Comparison of ENCODE assay signal across 9 mouse cellular contexts in genomic region chrX:38179891-38180310, GRCm38 (mm10). TPM values are rescaled to one million over a fixed set of nuclear protein-coding genes. Genes with fewer than 3 reads are reported as not detected.
A peak's percentile ranks its signal among the peaks of the same experiment; 100 is the strongest.
DNase-seq lines count a peak whose midpoint lies in the region; ATAC-seq and TF ChIP-seq lines count a peak whose summit lies in the region.
"Not testable (repeated sequence)": the region's sequence is repeated elsewhere in the genome, so short reads cannot be mapped to it uniquely, and the experiment has no call there.
"Had no signal": no experiment of that assay in that cellular context is flagged by ENCODE, and none has a peak within 500 bp of the region (broad histone marks: within the 10 kb centered on the region; RNA-seq: fewer than 3 reads in every experiment).

No protein-coding gene starts in this region.

- not testable (repeated sequence) for TF ChIP-seq POLR2A in MEL (IDR thresholded peaks at IDR 0.05; ENCODE audit: control insufficient read depth in 1 of 2, insufficient read depth in 1 of 2, low read depth in 1 of 2, low read length in 2 of 2, poor library complexity in 1 of 2); olfactory bulb, adult 2 months (IDR thresholded peaks at IDR 0.05; ENCODE audit: insufficient read depth, low read depth, low read length)

- 38% methylated on average over 19 of the region's 19 CpGs for WGBS in hindbrain, embryonic 11.5 days
- 26% methylated on average over 19 of the region's 19 CpGs for WGBS in lung, embryonic 16.5 days
- whole genome bisulfite sequencing in olfactory bulb, adult 2 months: 29% methylated on average over 19 of the region's 19 CpGs

- not testable (repeated sequence) for H3K9ac ChIP-seq in MEL (ENCODE audit: control insufficient read depth, low read depth, low read length, poor library complexity, severe bottlenecking)
- 0 out of 2 replicates have a peak overlapping the region, but pooled peaks have one; percentile 23 for H3K9ac ChIP-seq in hindbrain, embryonic 11.5 days (ENCODE audit: low read depth, low read length)
- H3K9ac ChIP-seq in lung, embryonic 16.5 days (ENCODE audit: low read length): peak overlapping the region; percentile 45; the same call in 1 of the 2 replicates

- ATAC-seq in hindbrain, embryonic 11.5 days (ENCODE audit: low FRiP score): peak; percentile 79
- ATAC-seq in lung, embryonic 16.5 days (ENCODE audit: low read depth): peak; percentile 79

- not testable (repeated sequence) for TF ChIP-seq EP300 in MEL (IDR thresholded peaks at IDR 0.05; ENCODE audit: low read depth in 1 of 2, low read length in 2 of 2)

- H3K27me3 ChIP-seq in MEL (ENCODE audit: control insufficient read depth in 1 of 2, insufficient read depth in 2 of 2, low read length in 2 of 2); hindbrain, embryonic 11.5 days (ENCODE audit: control insufficient read depth, insufficient read depth, low read length); lung, embryonic 16.5 days (ENCODE audit: control insufficient read depth, insufficient read depth, low read depth, low read length): not testable (repeated sequence)

- peak; percentile 28 for DNase-seq in MEL (ENCODE audit: low read depth, low spot score)
- peak; percentile 45 for DNase-seq in cerebellum, adult 9-11 months
- DNase-seq in frontal cortex, adult 2 months (ENCODE audit: extremely low spot score in 1 of 2, low spot score in 1 of 2): peak; percentile 19 to 42
- peak; percentile 41 for DNase-seq in hindbrain, embryonic 11.5 days (ENCODE audit: low spot score)
- DNase-seq in layer of hippocampus, adult 9-11 months: peak; percentile 36
- DNase-seq in thymus, postnatal 10 days (ENCODE audit: low spot score in 2 of 2): peak; percentile 20 to 31

- H3K4me2 ChIP-seq in hindbrain, embryonic 11.5 days (replicated peaks; ENCODE audit: low read depth, low read length): peak overlapping the region; percentile 14; the same call in 1 of the 2 replicates
- H3K4me2 ChIP-seq in lung, embryonic 16.5 days (ENCODE audit: low read depth, low read length): peak overlapping the region; percentile 69

- not testable (repeated sequence) for H3K4me3 ChIP-seq in MEL (ENCODE audit: control insufficient read depth in 1 of 2, insufficient read depth in 1 of 2, low read depth in 2 of 2, low read length in 2 of 2)
- H3K4me3 ChIP-seq in hindbrain, embryonic 11.5 days (ENCODE audit: low read depth, low read length): peak overlapping the region; percentile 25; the same call in 1 of the 2 replicates
- peak overlapping the region; percentile 31 for H3K4me3 ChIP-seq in lung, embryonic 16.5 days (ENCODE audit: low read length)
- peak overlapping the region; percentile 35 for H3K4me3 ChIP-seq in olfactory bulb, adult 2 months (ENCODE audit: insufficient read depth, low read depth, low read length)

- not testable (repeated sequence) for H3K79me2 ChIP-seq in MEL (ENCODE audit: control insufficient read depth, insufficient read depth, low read length, poor library complexity)

- TF ChIP-seq RAD21 in MEL (IDR thresholded peaks at IDR 0.05; ENCODE audit: low read depth, low read length): peak; percentile 16

- H3K9me3 ChIP-seq in MEL (replicated peaks; ENCODE audit: insufficient read depth, low read length); hindbrain, embryonic 11.5 days (ENCODE audit: control insufficient read depth, low read length); lung, embryonic 16.5 days (ENCODE audit: control insufficient read depth, low read length): not testable (repeated sequence)

- H3K36me3 ChIP-seq in MEL (ENCODE audit: control insufficient read depth in 1 of 2, insufficient read depth in 2 of 2, low read length in 2 of 2); hindbrain, embryonic 11.5 days (ENCODE audit: control insufficient read depth, insufficient read depth, low read length); lung, embryonic 16.5 days (ENCODE audit: control insufficient read depth, insufficient read depth, low read length): not testable (repeated sequence)

- peak in 2 of 3 experiments; percentile 25 to 37; a peak in 3 of 6 replicates for TF ChIP-seq CTCF in MEL (IDR thresholded peaks at IDR 0.05 in 2 of 3, conservative IDR thresholded peaks at IDR 0.05 in 1 of 3; ENCODE audit: control insufficient read depth in 1 of 3, insufficient read depth in 1 of 3, low read depth in 2 of 3, low read length in 3 of 3, poor library complexity in 1 of 3, severe bottlenecking in 1 of 3)
- TF ChIP-seq CTCF in olfactory bulb, adult 2 months (IDR thresholded peaks at IDR 0.05; ENCODE audit: insufficient read depth, low read depth, low read length): not testable (repeated sequence)

- H3K27ac ChIP-seq in MEL (ENCODE audit: control insufficient read depth, low read depth, low read length); hindbrain, embryonic 11.5 days (ENCODE audit: low read depth, low read length); lung, embryonic 16.5 days (ENCODE audit: low read length); olfactory bulb, adult 2 months (ENCODE audit: insufficient read depth, low read depth, low read length): not testable (repeated sequence)

- H3K4me1 ChIP-seq in MEL (ENCODE audit: control insufficient read depth in 1 of 2, insufficient read depth in 2 of 2, low read length in 2 of 2); hindbrain, embryonic 11.5 days (replicated peaks; ENCODE audit: control insufficient read depth, insufficient read depth, low read length); lung, embryonic 16.5 days (replicated peaks; ENCODE audit: control insufficient read depth, insufficient read depth, low read length); olfactory bulb, adult 2 months (ENCODE audit: control insufficient read depth, insufficient read depth, low read length): not testable (repeated sequence)

TF ChIP-seq in MEL, 35 proteins besides CTCF, POLR2A, EP300 and RAD21:
- 0 out of 2 replicates have a peak, but pooled peaks have one; percentile 12 for TF ChIP-seq ZC3H11A (IDR thresholded peaks at IDR 0.05; ENCODE audit: low read depth, low read length)
- peak; percentile 12; the same call in 1 of the 2 replicates for TF ChIP-seq SMC3 (IDR thresholded peaks at IDR 0.05; ENCODE audit: low read depth, low read length)
TF ChIP-seq in MEL: peak in this region for 2; not testable (repeated sequence) for 33.

RNA-seq across cellular contexts. Expression of gene Zbtb33, which starts 9.7 kb away (rescaled TPM):
- 6.5 and 7.0 TPM in 2 replicates for total RNA-seq in MEL (2012; rRNA removed)
- polyA plus RNA-seq in MEL (2012; ENCODE audit: insufficient read depth in 1 of 2, insufficient read length in 2 of 2, low read depth in 1 of 2, low replicate concordance in 2 of 2, missing spikeins in 1 of 2): 1 to 10 TPM in 1 of 2 experiments, not detected in 1; 6.6 TPM
- 9.8 and 10.9 TPM in 2 replicates for polyA plus RNA-seq in frontal cortex, adult 2 months (2012; rRNA removed)
- polyA plus RNA-seq in hindbrain, embryonic 11.5 days (2014; fragmentation: Nextera tagmentation; extraction: Ambion mirVana): 9.9 and 15.8 TPM in 2 replicates
- 2.7 and 3.6 TPM in 2 replicates for polyA plus RNA-seq in lung, embryonic 16.5 days (2015; fragmentation: Nextera tagmentation; extraction: Ambion mirVana)
- polyA plus RNA-seq in olfactory bulb, adult 2 months (2012; ENCODE audit: insufficient read depth, insufficient read length, low replicate concordance, missing spikeins): not detected in 2 replicates

RNA-seq across cellular contexts. Expression of gene Rhox13, which starts 58.9 kb away (rescaled TPM):
- total RNA-seq in MEL (2012; rRNA removed): not detected in 2 replicates
- not detected for polyA plus RNA-seq in MEL (2012; ENCODE audit: insufficient read depth in 1 of 2, insufficient read length in 2 of 2, low read depth in 1 of 2, low replicate concordance in 2 of 2, missing spikeins in 1 of 2)
- polyA plus RNA-seq in frontal cortex, adult 2 months (2012; rRNA removed): not detected in 2 replicates
- not detected in 2 replicates for polyA plus RNA-seq in hindbrain, embryonic 11.5 days (2014; fragmentation: Nextera tagmentation; extraction: Ambion mirVana)
- polyA plus RNA-seq in lung, embryonic 16.5 days (2015; fragmentation: Nextera tagmentation; extraction: Ambion mirVana): not detected in 2 replicates
- polyA plus RNA-seq in olfactory bulb, adult 2 months (2012; ENCODE audit: insufficient read depth, insufficient read length, low replicate concordance, missing spikeins): not detected in 2 replicates
- total RNA-seq: left cerebral cortex, adult 8-10 months had no signal
